In genomic region chr13:38740066-38740465, GRCm38 (mm10) we compare ENCODE assay signal across 16 mouse cellular contexts.
"Had no signal": no experiment of that assay in that cellular context is flagged by ENCODE, and none has a peak within 500 bp of the region (broad histone marks: within the 10 kb centered on the region; RNA-seq: fewer than 3 reads in every experiment).

No protein-coding gene starts in this region.

- H3K4me2 ChIP-seq: neural tube, embryonic 13.5 days; neural tube, embryonic 15.5 days; stomach, embryonic 15.5 days had no signal

- H3K4me1 ChIP-seq: neural tube, embryonic 13.5 days; neural tube, embryonic 15.5 days; stomach, embryonic 15.5 days had no signal

- DNase-seq: retina, postnatal 1 day; right cerebral cortex, adult 18-20 months; right cerebral cortex, postnatal 14 days; right cerebral cortex, postnatal 25 days; right cerebral cortex, postnatal 4 days; spleen, adult 18-20 months; thymus, adult 18-20 months; thymus, adult 2 months; thymus, postnatal 14 days; thymus, postnatal 25 days; thymus, postnatal 36 days; thymus, postnatal 4 days had no signal

- H3K9ac ChIP-seq: neural tube, embryonic 13.5 days; neural tube, embryonic 15.5 days; stomach, embryonic 15.5 days had no signal

- H3K9me3 ChIP-seq: neural tube, embryonic 13.5 days; neural tube, embryonic 15.5 days; stomach, embryonic 15.5 days had no signal

- H3K27ac ChIP-seq: neural tube, embryonic 13.5 days; neural tube, embryonic 15.5 days; stomach, embryonic 15.5 days; stomach, postnatal 0 days had no signal

- H3K27me3 ChIP-seq: neural tube, embryonic 13.5 days; neural tube, embryonic 15.5 days; stomach, embryonic 15.5 days had no signal

- H3K4me3 ChIP-seq: neural tube, embryonic 13.5 days; neural tube, embryonic 15.5 days; stomach, embryonic 15.5 days had no signal

- H3K36me3 ChIP-seq: neural tube, embryonic 13.5 days; neural tube, embryonic 15.5 days; stomach, embryonic 15.5 days had no signal
